Mouse (Mus musculus): ENCODE measurements around the gene Ifih1. TPM values are rescaled to one million over a fixed set of nuclear protein-coding genes. Genes with fewer than 3 reads are reported as not detected.

Gene Ifih1
- total and polyA plus RNA-seq, 2 experiments: 7.4 to 27.9 TPM

GRCm38 (mm10) chr2:62548104-62548503, 98.0 kb downstream of the Ifih1 start:
- 92% methylated on average over 5 of the region's 5 CpGs for WGBS
- H3K79me2 ChIP-seq (ENCODE audit: control insufficient read depth, insufficient read depth, low read length): no peaks in the 10 kb centered on the region
- no peaks in the 10 kb centered on the region for H3K4me1 ChIP-seq (ENCODE audit: control insufficient read depth, insufficient read depth, low read length)
- H3K4me3 ChIP-seq (ENCODE audit: insufficient read depth, low read depth, low read length): no peak overlapping the region
- H3K27me3 ChIP-seq (ENCODE audit: control insufficient read depth, insufficient read depth, low read length): no peaks in the 10 kb centered on the region
- H3K36me3 ChIP-seq (ENCODE audit: control insufficient read depth, insufficient read depth, low read length): no peaks in the 10 kb centered on the region
- TF ChIP-seq POLR2A (IDR thresholded peaks at IDR 0.05; ENCODE audit: extremely low read depth, insufficient read depth, low read length) (no peak), CTCF (IDR thresholded peaks at IDR 0.05; ENCODE audit: low read depth, low read length) (no peak)
- no peak overlapping the region for H3K27ac ChIP-seq (replicated peaks; ENCODE audit: insufficient read depth, low read depth, low read length)
- no peak overlapping the region for H3K9ac ChIP-seq (ENCODE audit: low read depth, low read length)
- DNase-seq (ENCODE audit: extremely low read depth, low read depth, low spot score): no peak

Other genes starting within 250 kb of the Ifih1 start
- 122 and 132 TPM in 2 replicates for gene Dpp4, start 234.0 kb downstream of the Ifih1 start, total RNA-seq (2014; rRNA removed)
- 27.5 and 31.0 TPM in 2 replicates for gene Dpp4, start 234.0 kb downstream of the Ifih1 start, polyA plus RNA-seq (2012; rRNA removed)
- not detected in 2 replicates for gene Gcg, start 162.6 kb downstream of the Ifih1 start, total RNA-seq (2014; rRNA removed)
- gene Gcg, start 162.6 kb downstream of the Ifih1 start, polyA plus RNA-seq (2012; rRNA removed): not detected in 2 replicates
- gene Fap, start 72.2 kb downstream of the Ifih1 start, total RNA-seq (2014; rRNA removed): 0.40 and 0.74 TPM in 2 replicates
- 0.09 and 0.20 TPM in 2 replicates for gene Fap, start 72.2 kb downstream of the Ifih1 start, polyA plus RNA-seq (2012; rRNA removed)
- 3.0 and 4.9 TPM in 2 replicates for gene Gca, start 18.0 kb upstream of the Ifih1 start, total RNA-seq (2014; rRNA removed)
- 4.0 TPM in 2 replicates for gene Gca, start 18.0 kb upstream of the Ifih1 start, polyA plus RNA-seq (2012; rRNA removed)

All from liver, adult 2 months (tissue).